Mouse (Mus musculus) intestine, embryonic 16.5 days (tissue): ENCODE data around the gene Slk. TPM values are rescaled to one million over a fixed set of nuclear protein-coding genes. Genes with fewer than 3 reads are reported as not detected.

Experiments used
- ATAC-seq: fragments of 200-750 bp; cut with Nextera tagmentation; 2 replicates; pipeline ENCODE4 v1.8.0; 2017; ENCODE audit warnings: moderate TSS enrichment, moderate library complexity
- H3K27ac ChIP-seq: fragments of 300-500 bp; sonication (generic); 2 replicates; pipeline ENCODE4 v1.5.1; 2014; ENCODE audit warnings: mild to moderate bottlenecking, low read length
- H3K27me3 ChIP-seq: fragments of 300-500 bp; sonication (generic); replicated peaks from 2 replicates; pipeline ENCODE4 v1.6.1; 2014; ENCODE audit warnings: low read length, control low read depth, mixed read lengths; ENCODE audit not compliant: control insufficient read depth, insufficient read depth
- H3K36me3 ChIP-seq: fragments of 300-500 bp; sonication (generic); 2 replicates; pipeline ENCODE4 v1.6.1; 2014; ENCODE audit warnings: low read length, control low read depth; ENCODE audit not compliant: control insufficient read depth, insufficient read depth
- H3K4me1 ChIP-seq: fragments of 300-500 bp; sonication (generic); 2 replicates; pipeline ENCODE4 v1.6.1; 2014; ENCODE audit warnings: low read length, control low read depth, mixed read lengths; ENCODE audit not compliant: control insufficient read depth, insufficient read depth
- H3K4me2 ChIP-seq: fragments of 300-500 bp; sonication (generic); 2 replicates; pipeline ENCODE4 v1.6.1; 2014; ENCODE audit warnings: low read depth, low read length, control low read depth
- H3K4me3 ChIP-seq: fragments of 300-500 bp; sonication (generic); 2 replicates; pipeline ENCODE4 v1.5.1; 2014; ENCODE audit warnings: mild to moderate bottlenecking, low read length
- H3K9ac ChIP-seq: fragments of 300-500 bp; sonication (generic); 2 replicates; pipeline ENCODE4 v1.6.1; 2014; ENCODE audit warnings: low read depth, low read length
- H3K9me3 ChIP-seq: fragments of 300-500 bp; sonication (generic); 2 replicates; pipeline ENCODE4 v1.6.1; 2016; ENCODE audit warnings: low read length, control low read depth; ENCODE audit not compliant: control insufficient read depth
- WGBS: fragments of 180-500 bp; shearing (Covaris S2); extraction: QIAGEN DNeasy Blood & Tissue Kit; methylation state at CpG from one replicate; pipeline ENCODE4 v1.1.7; 2014; 5-methylcytosine and 5-hydroxymethylcytosine counted together
- polyA plus RNA-seq: library from polyadenylated mRNA; unstranded; fragments of >200 nt; fragmentation: Nextera tagmentation; extraction: Ambion mirVana; gene quantifications from 2 replicates; pipeline ENCODE4 v1.2.1, GENCODE M21; 2015

Gene Slk
- 9.0 and 10.1 TPM in 2 replicates for polyA plus RNA-seq

- peak within 1 kb of the TSS; percentile 79 for H3K4me3 ChIP-seq
- under 1% methylated on average over 81 of the region's 83 CpGs for WGBS
- no peaks in the 10 kb centered on the region for H3K27me3 ChIP-seq
- H3K9me3 ChIP-seq = no peaks in the 10 kb centered on the region
- peak within 1 kb of the TSS; percentile 99 for H3K27ac ChIP-seq
- H3K4me2 ChIP-seq = peak within 1 kb of the TSS; percentile 78
- peak within 1 kb of the TSS; percentile 97 for H3K9ac ChIP-seq
- no peaks in the 10 kb centered on the region for H3K36me3 ChIP-seq
- peak; percentile 88 for ATAC-seq
- H3K4me1 ChIP-seq = peaks cover 16% of the 10 kb centered on the region
Measured at GRCm38 (mm10) chr19:47579225-47579787, at the start of gene Slk. Gene Slk (plus strand): TSS chr19:47579678.

GRCm38 (mm10) chr19:47531309-47531708 is 48.2 kb upstream of the Slk start:
- Histone ChIP-seq H3K36me3 (peaks cover 2% of the 10 kb centered on the region; the same call in 1 of the 2 replicates), H3K4me2 (no peak overlapping the region), H3K4me3 (no peak overlapping the region), H3K27me3 (no peaks in the 10 kb centered on the region), H3K9ac (no peak overlapping the region), H3K27ac (no peak overlapping the region; the same call in 1 of the 2 replicates), H3K4me1 (peaks cover 10% of the 10 kb centered on the region), H3K9me3 (no peaks in the 10 kb centered on the region)
- no peak for ATAC-seq
- 86% methylated on average over 5 of the region's 5 CpGs for WGBS

- Histone ChIP-seq H3K4me3 (no peak overlapping the region), H3K9ac (no peak overlapping the region), H3K4me1 (peaks cover 11% of the 10 kb centered on the region), H3K9me3 (no peaks in the 10 kb centered on the region), H3K27ac (no peak overlapping the region), H3K4me2 (no peak overlapping the region), H3K36me3 (peaks cover 2% of the 10 kb centered on the region; the same call in 1 of the 2 replicates), H3K27me3 (no peaks in the 10 kb centered on the region)
- 92% methylated on average over 3 of the region's 3 CpGs for WGBS
- no peak for ATAC-seq
Measured at GRCm38 (mm10) chr19:47532449-47532848, 47.0 kb upstream of the Slk start.

DNA sequence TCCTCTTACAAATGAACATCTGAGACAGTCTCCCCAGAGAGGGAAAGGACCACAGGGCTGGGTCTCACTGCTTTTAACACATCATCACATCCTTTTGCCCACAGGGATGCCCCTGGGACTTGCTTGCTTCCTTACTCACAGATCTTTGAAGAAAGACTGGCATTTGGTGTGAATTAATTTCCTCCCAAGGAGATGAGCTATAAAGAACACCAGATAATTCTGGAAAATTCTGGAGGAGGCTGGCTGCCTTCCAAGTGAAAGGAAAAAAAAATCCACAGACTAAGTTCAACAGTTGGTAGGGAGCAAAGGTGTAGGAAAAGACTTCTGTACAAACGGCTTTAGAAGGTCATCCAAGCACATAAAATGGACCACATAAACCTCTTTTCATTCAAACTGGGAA is 45.3 kb upstream of the Slk start:
- no peak overlapping the region for H3K27ac ChIP-seq
- H3K9me3 ChIP-seq = no peaks in the 10 kb centered on the region
- no peak overlapping the region for H3K9ac ChIP-seq
- no peak for ATAC-seq
- H3K4me2 ChIP-seq = no peak overlapping the region
- H3K36me3 ChIP-seq = peaks cover 2% of the 10 kb centered on the region; the same call in 1 of the 2 replicates
- H3K4me1 ChIP-seq = peaks cover 27% of the 10 kb centered on the region
- no peak overlapping the region for H3K4me3 ChIP-seq
- no peaks in the 10 kb centered on the region for H3K27me3 ChIP-seq
- 40% methylated on average over 1 of the region's 1 CpGs for WGBS

DNA sequence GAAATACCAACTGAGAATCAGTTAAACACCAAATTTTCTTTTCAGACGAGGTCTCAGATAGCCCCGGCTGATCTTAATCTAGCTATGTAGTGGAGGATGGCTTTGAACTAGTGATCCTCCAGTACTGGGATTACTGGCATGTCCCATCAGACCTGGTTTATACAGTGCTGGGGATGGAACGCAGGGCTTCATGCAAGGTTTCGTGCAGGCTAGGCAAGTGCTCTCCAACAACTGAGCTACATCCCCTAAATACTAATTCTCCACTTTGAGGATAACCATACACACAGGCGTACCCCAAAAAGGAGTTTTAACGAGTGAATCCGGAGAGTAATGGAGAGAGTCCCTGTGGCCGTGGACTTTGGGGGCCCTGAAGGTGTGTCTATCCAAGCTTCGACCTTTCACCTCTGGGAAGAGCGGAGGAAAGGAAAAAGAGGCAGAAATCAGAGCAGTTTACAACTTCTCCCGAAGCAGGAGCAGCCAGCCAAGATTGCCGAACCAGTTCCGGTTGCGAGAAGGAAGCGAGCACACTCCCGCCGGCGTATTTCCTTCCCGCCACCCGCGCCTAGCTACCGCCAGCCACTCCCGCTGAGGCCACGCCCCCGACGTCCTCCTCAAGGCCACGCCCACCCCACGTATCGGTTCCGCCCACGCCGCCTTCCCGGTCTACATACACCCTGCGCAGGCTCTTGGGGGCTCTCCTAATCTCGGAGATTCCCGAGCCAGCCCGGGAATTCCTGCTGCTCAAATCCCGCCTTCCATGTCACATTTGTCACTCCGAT is 42.8 kb upstream of the Slk start:
- H3K27me3 ChIP-seq = no peaks in the 10 kb centered on the region
- H3K4me1 ChIP-seq = peaks cover 28% of the 10 kb centered on the region
- peak overlapping the region; percentile 72 for H3K9ac ChIP-seq
- H3K4me2 ChIP-seq = peak overlapping the region; percentile 63
- H3K36me3 ChIP-seq = peaks cover 2% of the 10 kb centered on the region; the same call in 1 of the 2 replicates
- peak; percentile 94 for ATAC-seq
- no peaks in the 10 kb centered on the region for H3K9me3 ChIP-seq
- H3K27ac ChIP-seq = peak overlapping the region; percentile 90
- peak overlapping the region; percentile 53 for H3K4me3 ChIP-seq
- WGBS = 3% methylated on average over 39 of the region's 39 CpGs

DNA sequence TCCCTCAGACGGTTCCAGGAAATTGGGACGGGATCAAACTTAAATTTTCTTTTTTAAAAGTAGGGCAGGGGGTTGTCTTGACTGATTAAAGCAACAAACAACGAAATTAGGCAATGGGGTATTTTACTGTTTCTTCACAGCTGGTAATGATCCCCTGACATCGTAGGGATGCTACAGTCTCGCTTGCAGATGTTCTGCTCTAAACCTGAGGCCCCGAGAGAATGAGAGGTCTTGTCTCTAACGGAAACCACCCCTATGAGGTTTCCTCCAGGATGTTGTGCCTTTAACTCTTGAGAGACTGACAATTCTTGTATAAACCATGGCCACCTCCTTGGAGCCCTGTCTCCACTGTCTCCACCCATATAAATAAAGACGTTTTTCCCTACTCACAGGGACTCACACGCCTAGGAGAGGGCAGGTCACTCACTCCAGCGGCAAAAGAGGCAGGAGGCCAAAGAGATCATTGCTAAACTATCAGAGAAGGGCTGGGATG is 42.1 kb upstream of the Slk start, which contains the start of gene Stn1:
Gene Stn1, minus strand, starts transcription at position 208 of the 493 bp plus-strand sequence.
- peak within 1 kb of the TSS; percentile 90 for H3K27ac ChIP-seq
- H3K9ac ChIP-seq = peak within 1 kb of the TSS; percentile 72
- peaks cover 2% of the 10 kb centered on the region; the same call in 1 of the 2 replicates for H3K36me3 ChIP-seq
- peak within 1 kb of the TSS; percentile 53 for H3K4me3 ChIP-seq
- peak within 1 kb of the TSS; percentile 63 for H3K4me2 ChIP-seq
- no peaks in the 10 kb centered on the region for H3K27me3 ChIP-seq
- ATAC-seq = peak; percentile 41
- peaks cover 28% of the 10 kb centered on the region for H3K4me1 ChIP-seq
- H3K9me3 ChIP-seq = no peaks in the 10 kb centered on the region
- 2% methylated on average over 10 of the region's 10 CpGs for WGBS

- Histone ChIP-seq H3K4me1 (peaks cover 28% of the 10 kb centered on the region), H3K9ac (peak overlapping the region; percentile 72), H3K4me3 (peak overlapping the region; percentile 53; the same call in 1 of the 2 replicates), H3K4me2 (peak overlapping the region; percentile 63), H3K36me3 (no peaks in the 10 kb centered on the region), H3K27ac (peak overlapping the region; percentile 90), H3K9me3 (no peaks in the 10 kb centered on the region), H3K27me3 (no peaks in the 10 kb centered on the region)
- 42% methylated on average over 6 of the region's 6 CpGs for WGBS
- peak; percentile 42 for ATAC-seq
Measured at GRCm38 (mm10) chr19:47537879-47538278, 41.6 kb upstream of the Slk start.

DNA sequence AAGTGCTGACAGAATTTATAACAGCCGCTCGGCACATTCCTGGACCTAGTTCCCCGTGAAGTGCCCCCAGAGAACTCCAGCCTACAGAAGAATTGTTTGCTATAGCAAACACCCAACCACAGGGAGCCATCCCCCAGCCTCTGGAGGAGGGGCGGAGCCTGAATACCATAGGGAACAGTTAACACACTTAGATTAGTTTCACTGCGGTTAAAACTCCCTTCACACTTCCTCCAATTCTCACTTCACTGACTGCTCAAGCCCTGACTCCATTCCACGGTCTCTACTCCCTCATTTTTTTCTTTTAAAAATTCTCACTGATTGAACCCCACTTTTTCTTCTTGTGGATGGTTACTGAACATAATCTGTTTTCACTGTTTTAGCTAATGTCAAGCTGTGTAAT is 40.7 kb upstream of the Slk start:
- Histone ChIP-seq H3K9me3 (no peaks in the 10 kb centered on the region), H3K4me2 (peak overlapping the region; percentile 16; the same call in 1 of the 2 replicates), H3K27ac (peak overlapping the region; percentile 35; the same call in 1 of the 2 replicates), H3K36me3 (no peaks in the 10 kb centered on the region), H3K4me3 (0 out of 2 replicates have a peak overlapping the region, but pooled peaks have one; percentile 8), H3K9ac (0 out of 2 replicates have a peak overlapping the region, but pooled peaks have one; percentile 39), H3K27me3 (no peaks in the 10 kb centered on the region), H3K4me1 (peaks cover 24% of the 10 kb centered on the region)
- no peak; the same call in 1 of the 2 replicates for ATAC-seq
- 11% methylated on average over 6 of the region's 6 CpGs for WGBS

GRCm38 (mm10) chr19:47542441-47542840 is 37.0 kb upstream of the Slk start:
- no peaks in the 10 kb centered on the region for H3K9me3 ChIP-seq
- H3K27me3 ChIP-seq = no peaks in the 10 kb centered on the region
- no peak for ATAC-seq
- H3K9ac ChIP-seq = 0 out of 2 replicates have a peak overlapping the region, but pooled peaks have one; percentile 2
- peaks cover 17% of the 10 kb centered on the region for H3K4me1 ChIP-seq
- H3K4me2 ChIP-seq = no peak overlapping the region
- WGBS = 62% methylated on average over 7 of the region's 7 CpGs
- no peak overlapping the region for H3K4me3 ChIP-seq
- no peaks in the 10 kb centered on the region for H3K36me3 ChIP-seq
- H3K27ac ChIP-seq = no peak overlapping the region
